ENCODE assay signal across 26 mouse cellular contexts in the genomic region with DNA sequence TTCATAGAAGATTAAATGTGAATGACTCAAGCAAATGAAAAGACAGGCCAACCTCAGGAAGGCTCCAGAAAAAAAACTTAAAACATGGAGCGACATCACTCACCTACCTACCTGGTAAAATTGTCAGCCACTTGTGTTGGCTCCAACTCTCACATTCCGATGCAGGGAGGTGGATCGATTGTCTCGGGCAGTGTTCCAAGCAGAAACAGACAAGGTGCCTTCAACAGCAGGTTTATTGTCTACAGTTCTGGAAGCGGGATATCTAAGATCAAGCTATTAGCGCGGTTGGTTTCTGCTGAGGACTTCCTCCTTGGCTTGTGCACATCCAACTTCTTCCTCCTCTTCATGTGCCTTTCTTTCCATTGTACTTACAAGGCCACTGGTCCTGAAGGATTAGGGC. TPM values are rescaled to one million over a fixed set of nuclear protein-coding genes. Genes with fewer than 3 reads are reported as not detected.
DNase-seq lines count a peak whose midpoint lies in the region; ATAC-seq and TF ChIP-seq lines count a peak whose summit lies in the region.
"Had no signal": no experiment of that assay in that cellular context is flagged by ENCODE, and none has a peak within 500 bp of the region (broad histone marks: within the 10 kb centered on the region; RNA-seq: fewer than 3 reads in every experiment).

No protein-coding gene starts in this region.

- no peak overlapping the region for H3K4me2 ChIP-seq in heart, embryonic 12.5 days
- H3K4me2 ChIP-seq: embryonic facial prominence, embryonic 13.5 days; embryonic facial prominence, embryonic 15.5 days; forebrain, embryonic 12.5 days; forebrain, embryonic 15.5 days had no signal

- H3K9me3 ChIP-seq in heart, embryonic 12.5 days (replicated peaks), result no peaks in the 10 kb centered on the region
- no peaks in the 10 kb centered on the region for H3K9me3 ChIP-seq in MEL (replicated peaks; ENCODE audit: insufficient read depth, low read length)
- H3K9me3 ChIP-seq: embryonic facial prominence, embryonic 13.5 days; embryonic facial prominence, embryonic 15.5 days; forebrain, embryonic 10.5 days; forebrain, embryonic 12.5 days; forebrain, embryonic 15.5 days; G1E had no signal

- 84% methylated on average over 7 of the region's 7 CpGs for WGBS in heart, embryonic 12.5 days
- 67% methylated on average over 7 of the region's 7 CpGs for WGBS in liver, adult 2 months
- WGBS in small intestine, adult 2 months, result 21% methylated on average over 7 of the region's 7 CpGs

- H3K9ac ChIP-seq in heart, embryonic 12.5 days, result no peak overlapping the region
- H3K9ac ChIP-seq in liver, adult 2 months (ENCODE audit: low read depth, low read length), result no peak overlapping the region
- no peak overlapping the region for H3K9ac ChIP-seq in MEL (ENCODE audit: control insufficient read depth, low read depth, low read length, poor library complexity, severe bottlenecking)
- H3K9ac ChIP-seq: embryonic facial prominence, embryonic 13.5 days; embryonic facial prominence, embryonic 15.5 days; forebrain, embryonic 12.5 days; forebrain, embryonic 15.5 days had no signal

- TF ChIP-seq POLR2A in liver, adult 2 months (IDR thresholded peaks at IDR 0.05; ENCODE audit: extremely low read depth, insufficient read depth, low read length), result no peak
- TF ChIP-seq POLR2A in MEL (IDR thresholded peaks at IDR 0.05; ENCODE audit: control insufficient read depth in 1 of 2, insufficient read depth in 1 of 2, low read depth in 1 of 2, low read length in 2 of 2, poor library complexity in 1 of 2), result no peak
- TF ChIP-seq POLR2A in small intestine, adult 2 months (IDR thresholded peaks at IDR 0.05; ENCODE audit: low read depth, low read length), result no peak

- H3K4me1 ChIP-seq in heart, embryonic 12.5 days (replicated peaks), result peaks cover 13% of the 10 kb centered on the region
- H3K4me1 ChIP-seq in liver, adult 2 months (ENCODE audit: control insufficient read depth, insufficient read depth, low read length), result no peaks in the 10 kb centered on the region
- 0 out of 4 replicates have a peak, but pooled peaks cover 0 to 5% of the 10 kb centered on the region in 2 experiments for H3K4me1 ChIP-seq in MEL (ENCODE audit: control insufficient read depth in 1 of 2, insufficient read depth in 2 of 2, low read length in 2 of 2)
- peaks cover 21% of the 10 kb centered on the region; the same call in 1 of the 2 replicates for H3K4me1 ChIP-seq in small intestine, adult 2 months (ENCODE audit: control insufficient read depth, insufficient read depth, insufficient read length, low read length)
- H3K4me1 ChIP-seq: forebrain, embryonic 12.5 days; forebrain, embryonic 15.5 days had no signal

- H3K79me2 ChIP-seq in liver, adult 2 months (ENCODE audit: control insufficient read depth, insufficient read depth, low read length), result no peaks in the 10 kb centered on the region
- no peaks in the 10 kb centered on the region for H3K79me2 ChIP-seq in MEL (ENCODE audit: control insufficient read depth, insufficient read depth, low read length, poor library complexity)

- H3K4me3 ChIP-seq in heart, embryonic 12.5 days, result no peak overlapping the region
- no peak overlapping the region for H3K4me3 ChIP-seq in liver, adult 2 months (ENCODE audit: insufficient read depth, low read depth, low read length)
- no peak overlapping the region for H3K4me3 ChIP-seq in MEL (ENCODE audit: control insufficient read depth in 1 of 2, insufficient read depth in 1 of 2, low read depth in 2 of 2, low read length in 2 of 2)
- H3K4me3 ChIP-seq in small intestine, adult 2 months (ENCODE audit: low read depth, low read length), result no peak overlapping the region
- H3K4me3 ChIP-seq: embryonic facial prominence, embryonic 13.5 days; embryonic facial prominence, embryonic 15.5 days; erythroblast, embryonic 14.5 days; forebrain, embryonic 10.5 days; forebrain, embryonic 12.5 days; forebrain, embryonic 15.5 days had no signal

- DNase-seq in heart, adult 11 months, result peak; percentile 36
- peak; percentile 60 for DNase-seq in liver, adult 2 months (ENCODE audit: extremely low read depth, low read depth, low spot score)
- DNase-seq in liver (no peak), MEL (ENCODE audit: low read depth, low spot score) (peak; percentile 18)
- DNase-seq in frontal cortex, postnatal 36 days (ENCODE audit: low spot score in 2 of 2), result no peak
- DNase-seq: adrenal gland, adult 2 months; adrenal gland, postnatal 10 days; adrenal gland, postnatal 25 days; B cell, adult 2 months; cerebellum, adult 11 months; cerebellum, adult 18-20 months; cerebellum, adult 8-10 months; cerebellum, adult 9-11 months; cerebellum, postnatal 14 days; cerebellum, postnatal 36 days; embryo, embryonic 11 days had no signal

- no peak for ATAC-seq in heart, embryonic 12.5 days (ENCODE audit: insufficient number of reproducible peaks, low FRiP score)
- ATAC-seq: CD4-positive, CD25-positive, alpha-beta regulatory T cell, adult 4 months; forebrain, embryonic 15.5 days had no signal

- H3K27ac ChIP-seq in heart, embryonic 12.5 days (ENCODE audit: poor library complexity, severe bottlenecking), result no peak overlapping the region
- no peak overlapping the region for H3K27ac ChIP-seq in liver, adult 2 months (replicated peaks; ENCODE audit: insufficient read depth, low read depth, low read length)
- H3K27ac ChIP-seq in MEL (ENCODE audit: control insufficient read depth, low read depth, low read length), result no peak overlapping the region
- H3K27ac ChIP-seq in small intestine, adult 2 months (ENCODE audit: insufficient read depth, low read depth, low read length), result peak overlapping the region; percentile 59; the same call in 1 of the 2 replicates
- H3K27ac ChIP-seq: embryonic facial prominence, embryonic 13.5 days; embryonic facial prominence, embryonic 15.5 days; forebrain, embryonic 10.5 days; forebrain, embryonic 12.5 days; forebrain, embryonic 15.5 days had no signal

- no peak for TF ChIP-seq CTCF in liver, adult 2 months (IDR thresholded peaks at IDR 0.05; ENCODE audit: low read depth, low read length)
- no peak for TF ChIP-seq CTCF in MEL (IDR thresholded peaks at IDR 0.05 in 2 of 3, conservative IDR thresholded peaks at IDR 0.05 in 1 of 3; ENCODE audit: control insufficient read depth in 1 of 3, insufficient read depth in 1 of 3, low read depth in 2 of 3, low read length in 3 of 3, poor library complexity in 1 of 3, severe bottlenecking in 1 of 3)
- no peak for TF ChIP-seq CTCF in small intestine, adult 2 months (IDR thresholded peaks at IDR 0.05; ENCODE audit: extremely low read depth, insufficient read length, insufficient replicate concordance, low read depth, low read length)

- no peaks in the 10 kb centered on the region for H3K27me3 ChIP-seq in heart, embryonic 12.5 days (replicated peaks)
- H3K27me3 ChIP-seq in liver, adult 2 months (ENCODE audit: control insufficient read depth, insufficient read depth, low read length), result no peaks in the 10 kb centered on the region
- no peaks in the 10 kb centered on the region; a peak in 1 of 4 replicates for H3K27me3 ChIP-seq in MEL (ENCODE audit: control insufficient read depth in 1 of 2, insufficient read depth in 2 of 2, low read length in 2 of 2)
- H3K27me3 ChIP-seq in small intestine, adult 2 months (ENCODE audit: control insufficient read depth, insufficient read depth, low read length), result no peaks in the 10 kb centered on the region
- H3K27me3 ChIP-seq: embryonic facial prominence, embryonic 13.5 days; embryonic facial prominence, embryonic 15.5 days; forebrain, embryonic 12.5 days; forebrain, embryonic 15.5 days had no signal

- no peak for TF ChIP-seq RAD21 in MEL (IDR thresholded peaks at IDR 0.05; ENCODE audit: low read depth, low read length)

- no peak for TF ChIP-seq EP300 in MEL (IDR thresholded peaks at IDR 0.05; ENCODE audit: low read depth in 1 of 2, low read length in 2 of 2)

- H3K36me3 ChIP-seq in heart, embryonic 12.5 days, result no peaks in the 10 kb centered on the region
- H3K36me3 ChIP-seq in liver, adult 2 months (ENCODE audit: control insufficient read depth, insufficient read depth, low read length), result no peaks in the 10 kb centered on the region
- no peaks in the 10 kb centered on the region; a peak in 2 of 4 replicates for H3K36me3 ChIP-seq in MEL (ENCODE audit: control insufficient read depth in 1 of 2, insufficient read depth in 2 of 2, low read length in 2 of 2)
- no peaks in the 10 kb centered on the region for H3K36me3 ChIP-seq in small intestine, adult 2 months (ENCODE audit: control insufficient read depth, insufficient read depth, low read length)
- H3K36me3 ChIP-seq: embryonic facial prominence, embryonic 13.5 days; embryonic facial prominence, embryonic 15.5 days; forebrain, embryonic 10.5 days; forebrain, embryonic 12.5 days; forebrain, embryonic 15.5 days; G1E had no signal

TF ChIP-seq in MEL, 35 proteins besides CTCF, POLR2A, EP300 and RAD21:
- TF ChIP-seq MXI1 (IDR thresholded peaks at IDR 0.05; ENCODE audit: low read depth, low read length) (no peak), UBTF (IDR thresholded peaks at IDR 0.05; ENCODE audit: borderline replicate concordance, insufficient read depth, low read depth, low read length) (no peak), ZKSCAN1 (IDR thresholded peaks at IDR 0.05; ENCODE audit: low read depth, low read length) (no peak), HCFC1 (IDR thresholded peaks at IDR 0.05; ENCODE audit: low read depth, low read length) (no peak), USF1 (IDR thresholded peaks at IDR 0.05; ENCODE audit: low read depth, low read length) (no peak), NRF1 (IDR thresholded peaks at IDR 0.05; ENCODE audit: insufficient read depth, low read depth, low read length, poor library complexity, severe bottlenecking) (no peak)

RNA-seq across cellular contexts. Expression of gene Proser2, which starts 27.6 kb away (rescaled TPM):
- 13.4 and 13.6 TPM in 2 replicates for polyA plus RNA-seq in heart, embryonic 12.5 days (2016; fragmentation: Nextera tagmentation; extraction: Ambion mirVana)
- total RNA-seq in liver, adult 2 months (2014; rRNA removed), result 8.9 and 10.1 TPM in 2 replicates
- 20.0 and 30.6 TPM in 2 replicates for polyA plus RNA-seq in liver, adult 2 months (2012; rRNA removed)
- total RNA-seq in MEL (2012; rRNA removed), result not detected in 2 replicates
- not detected for polyA plus RNA-seq in MEL (2012; ENCODE audit: insufficient read depth in 1 of 2, insufficient read length in 2 of 2, low read depth in 1 of 2, low replicate concordance in 2 of 2, missing spikeins in 1 of 2)
- polyA plus RNA-seq in small intestine, adult 2 months (2012; rRNA removed), result 9.3 and 11.8 TPM in 2 replicates
- polyA plus RNA-seq: G1E had no signal

RNA-seq across cellular contexts. Expression of gene Echdc3, which starts 55.2 kb away (rescaled TPM):
- polyA plus RNA-seq in heart, embryonic 12.5 days (2016; fragmentation: Nextera tagmentation; extraction: Ambion mirVana), result 7.3 and 7.5 TPM in 2 replicates
- total RNA-seq in liver, adult 2 months (2014; rRNA removed), result 101 and 103 TPM in 2 replicates
- 125 and 139 TPM in 2 replicates for polyA plus RNA-seq in liver, adult 2 months (2012; rRNA removed)
- not detected in 2 replicates for total RNA-seq in MEL (2012; rRNA removed)
- not detected for polyA plus RNA-seq in MEL (2012; ENCODE audit: insufficient read depth in 1 of 2, insufficient read length in 2 of 2, low read depth in 1 of 2, low replicate concordance in 2 of 2, missing spikeins in 1 of 2)
- polyA plus RNA-seq in small intestine, adult 2 months (2012; rRNA removed), result 1.0 and 1.3 TPM in 2 replicates
- polyA plus RNA-seq: CD4-positive, CD25-positive, alpha-beta regulatory T cell, adult 4 months; G1E had no signal

Comparison
In these comparisons a context has a peak if more than half of its experiments do, and no peak if none do; other contexts are left out.
1. DNase-seq: peak in heart, adult 11 months (single experiment), liver, adult 2 months (single experiment) and MEL (single experiment); none in liver (single experiment) and frontal cortex, postnatal 36 days (0 of 2).
2. RNA of gene Proser2, which starts 27.6 kb away (polyA plus RNA-seq): 20.0 to 30.6 TPM in liver, adult 2 months, 13.4 to 13.6 TPM in heart, embryonic 12.5 days and 9.3 to 11.8 TPM in small intestine, adult 2 months; not detected in MEL; every median in the first group is over 10 times any median in the second.
3. RNA of gene Echdc3, which starts 55.2 kb away (polyA plus RNA-seq): 125 to 139 TPM in liver, adult 2 months; 7.3 to 7.5 TPM in heart, embryonic 12.5 days, 1.0 to 1.3 TPM in small intestine, adult 2 months and not detected in MEL; every median in the first group is over 10 times any median in the second.